Mouse (Mus musculus) central nervous system, embryonic 11.5 days (tissue): ENCODE results near the gene Orc6. TPM values are rescaled to one million over a fixed set of nuclear protein-coding genes. Genes with fewer than 3 reads are reported as not detected.

Source experiments
- polyA plus RNA-seq: library from polyadenylated mRNA; depleted of rRNA; stranded (reverse); fragments of >200 nt; gene quantifications from 2 replicates; pipeline ENCODE4 v1.2.3, GENCODE M21; 2012; rRNA removed

The Orc6 gene
- polyA plus RNA-seq = 112 and 144 TPM in 2 replicates

DNA sequence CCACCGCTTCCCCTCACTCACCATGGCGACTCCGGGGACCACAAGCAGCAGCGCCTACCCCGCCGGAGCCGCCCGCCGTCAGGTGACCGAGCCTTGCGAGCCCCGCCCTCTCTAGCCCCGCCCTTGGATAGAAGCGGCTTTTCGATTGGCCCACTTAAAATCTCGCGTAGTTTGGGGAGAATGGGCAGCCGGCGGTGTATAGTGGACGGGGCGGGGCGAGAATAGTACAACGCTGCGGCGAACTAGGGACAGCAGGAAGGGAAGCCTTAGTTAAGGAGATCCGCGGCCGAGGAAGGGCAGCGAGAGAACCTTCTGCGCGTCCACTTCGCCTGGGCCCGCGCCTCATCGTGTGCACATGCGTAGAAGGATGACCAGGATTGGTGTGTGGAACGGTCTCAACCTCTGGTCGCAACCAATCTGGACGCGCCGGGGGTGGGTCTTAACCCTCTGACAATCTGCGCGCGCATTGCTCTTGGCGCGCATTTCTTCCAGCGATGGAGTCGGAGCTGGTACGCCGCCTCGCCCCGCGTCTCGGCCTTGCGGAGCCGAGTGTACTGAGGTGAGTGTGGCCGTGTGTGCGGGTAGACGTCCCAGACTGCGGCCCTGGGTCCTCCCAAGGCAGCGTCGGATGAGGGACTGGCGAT lies at the start of gene Orc6, which contains the start of gene Vps35:
TSS of gene Orc6 (plus strand) at position 199 of the 644 bp plus-strand sequence.
TSS of gene Vps35 (minus strand) at position 369 of the 644 bp plus-strand sequence.

Other genes with a start within 250 kb of the Orc6 start
- gene Fbxw9, start 239.6 kb upstream of the Orc6 start, polyA plus RNA-seq = 40.9 and 42.1 TPM in 2 replicates
- 0.71 and 0.82 TPM in 2 replicates for gene Gm5741, start 231.7 kb upstream of the Orc6 start, polyA plus RNA-seq
- 44.7 and 49.4 TPM in 2 replicates for gene Dhps, start 227.9 kb upstream of the Orc6 start, polyA plus RNA-seq
- 85.3 and 89.8 TPM in 2 replicates for gene Wdr83os, start 218.9 kb upstream of the Orc6 start, polyA plus RNA-seq
- gene Wdr83, start 218.3 kb upstream of the Orc6 start, polyA plus RNA-seq = 72.7 and 84.7 TPM in 2 replicates
- 18.3 and 21.6 TPM in 2 replicates for gene Man2b1, start 216.4 kb upstream of the Orc6 start, polyA plus RNA-seq
- 1.3 and 2.0 TPM in 2 replicates for gene Zfp791, start 176.5 kb upstream of the Orc6 start, polyA plus RNA-seq
- gene Cks1brt, start 147.7 kb upstream of the Orc6 start, polyA plus RNA-seq = not detected in 2 replicates
- not detected in 2 replicates for gene Olfr371, start 73.6 kb upstream of the Orc6 start, polyA plus RNA-seq
- gene Vps35, start 170 bp downstream of the Orc6 start, polyA plus RNA-seq = 67.6 and 88.3 TPM in 2 replicates
- gene Mylk3, start 86.7 kb downstream of the Orc6 start, polyA plus RNA-seq = 3.8 and 5.8 TPM in 2 replicates
- gene 4921524J17Rik, start 133.2 kb downstream of the Orc6 start, polyA plus RNA-seq = 23.3 and 24.1 TPM in 2 replicates
- gene Gpt2, start 192.9 kb downstream of the Orc6 start, polyA plus RNA-seq = 20.5 and 24.3 TPM in 2 replicates